In the genomic region with DNA sequence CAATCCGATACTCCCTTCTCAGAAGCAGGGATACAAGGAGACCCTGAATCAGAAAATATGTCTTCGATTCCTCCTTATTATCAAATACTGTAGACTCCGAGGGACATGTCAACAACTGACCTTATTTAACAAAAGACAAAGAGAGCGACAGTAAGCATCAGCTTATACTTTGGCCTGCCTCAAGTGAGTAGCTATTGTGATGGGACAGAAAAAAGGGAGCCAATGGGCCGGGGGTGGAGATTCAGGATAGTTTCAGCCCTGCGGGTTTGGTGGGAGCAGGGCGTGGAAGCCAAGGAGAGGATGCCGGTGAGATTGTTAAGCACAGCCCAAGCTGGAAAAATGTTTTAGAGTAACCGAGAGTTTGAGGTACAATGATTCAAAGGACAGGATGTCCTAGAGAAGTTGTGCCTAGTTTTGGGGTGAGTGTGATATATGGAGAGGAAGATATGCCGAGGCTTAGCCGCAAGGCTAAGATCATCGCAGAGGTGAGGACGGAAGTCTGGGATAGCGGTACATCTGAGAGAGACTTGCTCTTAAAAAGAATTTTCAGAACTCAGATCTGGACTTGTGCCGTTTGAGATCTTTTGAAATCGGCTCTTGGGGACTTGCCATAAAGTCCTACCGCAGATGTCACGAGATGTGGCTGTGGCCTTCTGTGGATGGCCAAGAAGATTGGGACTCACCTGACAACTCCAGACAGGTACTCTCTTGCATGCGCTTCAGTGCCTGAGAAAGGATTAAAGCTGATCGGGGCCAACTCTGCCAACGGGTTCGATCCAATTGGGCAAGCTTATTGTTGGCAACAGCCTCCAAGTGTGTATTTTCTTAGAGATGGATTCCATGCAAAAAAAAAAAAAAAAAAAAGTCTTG, we compare ENCODE assay signal across 19 mouse cellular contexts.
"Had no signal": no experiment of that assay in that cellular context is flagged by ENCODE, and none has a peak within 500 bp of the region (broad histone marks: within the 10 kb centered on the region; RNA-seq: fewer than 3 reads in every experiment).

No protein-coding gene starts in this region.

- H3K4me3 ChIP-seq: left cerebral cortex, adult 2 months; liver, embryonic 12.5 days; liver, embryonic 15.5 days; lung, embryonic 15.5 days; megakaryocyte, embryonic 14.5 days; midbrain, embryonic 10.5 days; midbrain, embryonic 13.5 days; myocyte; neural tube, embryonic 13.5 days had no signal

- H3K4me1 ChIP-seq: liver, embryonic 12.5 days; neural tube, embryonic 13.5 days had no signal

- DNase-seq: kidney, adult 2 months; kidney, postnatal 36 days; layer of hippocampus, postnatal 36 days; lung, adult 18-20 months; lung, postnatal 10 days; lung, postnatal 36 days; thymus, adult 18-20 months; thymus, postnatal 14 days had no signal

- H3K27me3 ChIP-seq: liver, embryonic 15.5 days; lung, embryonic 15.5 days; midbrain, embryonic 13.5 days; neural tube, embryonic 13.5 days had no signal

- H3K9me3 ChIP-seq: liver, embryonic 12.5 days; liver, embryonic 15.5 days; lung, embryonic 15.5 days; midbrain, embryonic 10.5 days; midbrain, embryonic 13.5 days; neural tube, embryonic 13.5 days had no signal

- H3K36me3 ChIP-seq: liver, embryonic 12.5 days; liver, embryonic 15.5 days; lung, embryonic 15.5 days; midbrain, embryonic 10.5 days; midbrain, embryonic 13.5 days; neural tube, embryonic 13.5 days had no signal

- H3K27ac ChIP-seq: kidney, postnatal 0 days; left cerebral cortex, adult 2 months; liver, embryonic 12.5 days; liver, embryonic 15.5 days; lung, embryonic 15.5 days; midbrain, embryonic 10.5 days; midbrain, embryonic 13.5 days; neural tube, embryonic 13.5 days; stomach, postnatal 0 days had no signal

- H3K9ac ChIP-seq: liver, embryonic 12.5 days; liver, embryonic 15.5 days; lung, embryonic 15.5 days; midbrain, embryonic 13.5 days; neural tube, embryonic 13.5 days had no signal
